Mouse (Mus musculus) limb, embryonic 10.5 days (tissue): ENCODE measurements around the gene Cdc42se1. TPM values are rescaled to one million over a fixed set of nuclear protein-coding genes. Genes with fewer than 3 reads are reported as not detected.

Experiments used
- DNase-seq: peaks from one replicate; pipeline ENCODE4 v3.0.0-alpha.2; 2017; ENCODE audit warnings: low spot score
- H3K27ac ChIP-seq: fragments of 300-500 bp; sonication (generic); 2 replicates; pipeline ENCODE4 v1.5.1; 2016; ENCODE audit warnings: mild to moderate bottlenecking
- H3K27me3 ChIP-seq: fragments of 300-500 bp; sonication (generic); 2 replicates; pipeline ENCODE4 v1.6.1; 2016; ENCODE audit warnings: low read depth, mild to moderate bottlenecking; ENCODE audit not compliant: poor library complexity, severe bottlenecking
- H3K36me3 ChIP-seq: fragments of 300-500 bp; sonication (generic); 2 replicates; pipeline ENCODE4 v1.6.1; 2016; ENCODE audit warnings: mild to moderate bottlenecking, moderate library complexity
- H3K4me1 ChIP-seq: fragments of 300-500 bp; sonication (generic); 2 replicates; pipeline ENCODE4 v1.6.1; 2016
- H3K4me3 ChIP-seq: fragments of 300-500 bp; sonication (generic); 2 replicates; pipeline ENCODE4 v1.5.1; 2016; ENCODE audit warnings: mild to moderate bottlenecking, moderate library complexity
- H3K9me3 ChIP-seq: fragments of 300-500 bp; sonication (generic); replicated peaks from 2 replicates; pipeline ENCODE4 v1.6.1; 2016; ENCODE audit warnings: mild to moderate bottlenecking
- WGBS: fragments of 180-500 bp; shearing (Covaris S2); methylation state at CpG from one replicate; pipeline ENCODE4 v1.1.7; 2016; 5-methylcytosine and 5-hydroxymethylcytosine counted together
- polyA plus RNA-seq: library from polyadenylated mRNA; unstranded; fragments of >200 nt; fragmentation: Nextera tagmentation; extraction: Ambion mirVana; gene quantifications from 2 replicates; pipeline ENCODE4 v1.2.1, GENCODE M21; 2016

The Cdc42se1 gene
- polyA plus RNA-seq, 1 experiment from 2014 or later, result 82.6 TPM

DNA sequence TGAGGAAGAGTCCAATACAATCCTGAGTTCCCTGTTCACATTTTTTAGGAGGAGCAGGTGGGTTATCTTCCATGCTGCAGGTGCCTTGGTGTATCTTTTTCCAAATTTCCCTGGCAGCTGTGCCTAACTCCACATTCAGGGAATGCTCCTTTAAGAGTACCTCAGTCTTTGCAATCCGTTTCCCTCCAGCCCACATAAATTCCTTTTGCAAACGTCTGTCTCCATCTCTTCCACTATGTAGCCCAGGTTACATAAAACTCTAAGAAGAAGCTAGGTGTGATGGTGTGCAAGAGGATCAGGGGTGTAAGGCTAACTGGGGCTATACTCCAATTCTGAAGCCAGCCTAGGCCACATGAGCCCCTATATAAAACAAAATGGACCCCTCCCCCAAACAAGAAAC lies 14.6 kb downstream of the Cdc42se1 start:
- Histone ChIP-seq H3K4me1 (peaks cover 17% of the 10 kb centered on the region), H3K36me3 (peaks cover 20% of the 10 kb centered on the region), H3K27me3 (no peaks in the 10 kb centered on the region), H3K9me3 (no peaks in the 10 kb centered on the region), H3K4me3 (no peak overlapping the region), H3K27ac (no peak overlapping the region)
- 85% methylated on average over 2 of the region's 2 CpGs for WGBS
- DNase-seq, result no peak

GRCm38 (mm10) chr3:95246465-95247231 lies 18.1 kb downstream of the Cdc42se1 start:
- no peaks in the 10 kb centered on the region for H3K9me3 ChIP-seq
- no peak overlapping the region for H3K27ac ChIP-seq
- peaks cover 11% of the 10 kb centered on the region for H3K36me3 ChIP-seq
- DNase-seq, result no peak
- H3K4me3 ChIP-seq, result no peak overlapping the region
- H3K27me3 ChIP-seq, result no peaks in the 10 kb centered on the region
- 0 out of 2 replicates have a peak, but pooled peaks cover 6% of the 10 kb centered on the region for H3K4me1 ChIP-seq
- 85% methylated on average over 5 of the region's 5 CpGs for WGBS

GRCm38 (mm10) chr3:95247660-95248336 lies 19.3 kb downstream of the Cdc42se1 start:
- DNase-seq, result no peak
- 59% methylated on average over 1 of the region's 1 CpGs for WGBS

GRCm38 (mm10) chr3:95250361-95250760 lies 21.8 kb downstream of the Cdc42se1 start:
- Histone ChIP-seq H3K27ac (no peak overlapping the region), H3K36me3 (peaks cover 38% of the 10 kb centered on the region), H3K4me3 (no peak overlapping the region), H3K9me3 (no peaks in the 10 kb centered on the region), H3K4me1 (0 out of 2 replicates have a peak, but pooled peaks cover 5% of the 10 kb centered on the region), H3K27me3 (no peaks in the 10 kb centered on the region)
- DNase-seq, result no peak
- WGBS, result 81% methylated on average over 5 of the region's 5 CpGs

More at GRCm38 (mm10) chr3:95247660-95248336, 19.3 kb downstream of the Cdc42se1 start:
- Histone ChIP-seq H3K9me3 (no peaks in the 10 kb centered on the region), H3K4me3 (no peak overlapping the region), H3K36me3 (peaks cover 17% of the 10 kb centered on the region), H3K27ac (no peak overlapping the region), H3K27me3 (no peaks in the 10 kb centered on the region), H3K4me1 (0 out of 2 replicates have a peak, but pooled peaks cover 5% of the 10 kb centered on the region)

DNA sequence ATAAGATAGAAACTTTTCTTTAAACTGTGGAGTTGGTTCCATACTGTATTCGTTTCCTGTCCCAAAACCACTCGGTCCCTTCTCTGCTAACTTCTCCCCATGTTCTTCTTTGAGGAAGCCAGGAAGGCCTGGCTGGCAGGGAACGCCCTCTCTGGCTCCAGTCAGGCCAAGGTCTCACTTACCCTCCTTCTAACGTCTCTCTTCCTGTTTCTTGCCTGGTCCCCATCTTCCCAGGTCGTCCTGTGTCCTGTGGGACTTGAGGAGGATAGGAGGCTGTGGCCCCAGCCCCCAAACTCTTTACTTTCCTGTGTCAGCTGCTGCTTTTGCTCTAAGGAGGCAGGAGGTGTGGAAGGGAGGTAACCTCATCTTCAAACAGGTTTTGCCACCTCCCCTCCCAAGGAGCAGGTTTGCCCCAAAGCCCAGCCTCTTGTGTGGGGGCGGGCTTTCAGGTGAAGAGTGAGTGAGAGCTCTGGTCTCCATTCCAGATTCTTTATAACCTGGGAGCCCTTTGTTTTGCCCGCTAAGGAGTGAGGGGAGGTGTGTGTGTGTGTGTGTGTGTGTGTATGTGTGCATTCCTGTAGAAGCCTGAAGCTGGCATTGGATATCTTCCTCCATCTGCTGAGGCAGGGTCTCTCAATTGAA lies 22.4 kb downstream of the Cdc42se1 start, which contains the start of gene Bnipl:
Bnipl (minus strand) TSS at position 411 of the 642 bp plus-strand sequence.
- Histone ChIP-seq H3K36me3 (peaks cover 40% of the 10 kb centered on the region), H3K27ac (no peak within 1 kb of the TSS), H3K27me3 (no peaks in the 10 kb centered on the region), H3K4me3 (no peak within 1 kb of the TSS), H3K9me3 (no peaks in the 10 kb centered on the region), H3K4me1 (0 out of 2 replicates have a peak, but pooled peaks cover 5% of the 10 kb centered on the region)
- WGBS, result 46% methylated on average over 7 of the region's 7 CpGs
- no peak for DNase-seq

DNA sequence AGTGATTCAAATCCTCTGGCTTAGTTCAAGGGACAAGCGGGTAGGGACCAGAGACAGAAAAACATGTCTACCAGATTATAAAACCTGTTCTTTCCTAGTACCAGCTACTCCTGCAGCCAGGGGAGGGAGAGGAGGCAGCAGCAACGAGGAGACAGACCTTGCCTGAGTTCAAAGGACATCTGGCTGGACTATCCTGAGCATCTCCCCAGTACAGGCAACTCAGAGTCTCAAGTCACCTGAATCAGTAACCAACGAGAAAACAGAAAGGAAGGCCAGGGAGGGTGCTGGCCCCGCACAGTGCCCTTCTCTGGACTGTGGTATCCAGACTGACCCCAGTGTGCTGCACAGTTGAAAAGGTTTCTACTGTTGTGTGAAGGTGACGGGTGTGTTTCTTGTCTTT lies 28.4 kb downstream of the Cdc42se1 start:
- WGBS, result 84% methylated on average over 5 of the region's 5 CpGs
- H3K4me3 ChIP-seq, result no peak overlapping the region
- H3K9me3 ChIP-seq, result no peaks in the 10 kb centered on the region
- no peaks in the 10 kb centered on the region for H3K27me3 ChIP-seq
- no peak for DNase-seq
- no peaks in the 10 kb centered on the region for H3K4me1 ChIP-seq
- peaks cover 94% of the 10 kb centered on the region for H3K36me3 ChIP-seq
- no peak overlapping the region for H3K27ac ChIP-seq

- H3K36me3 ChIP-seq, result peaks cover 90% of the 10 kb centered on the region
- DNase-seq, result no peak
- H3K9me3 ChIP-seq, result no peaks in the 10 kb centered on the region
- WGBS, result 96% methylated on average over 4 of the region's 4 CpGs
- no peak overlapping the region for H3K4me3 ChIP-seq
- no peak overlapping the region for H3K27ac ChIP-seq
- H3K27me3 ChIP-seq, result no peaks in the 10 kb centered on the region
- H3K4me1 ChIP-seq, result peaks cover 8% of the 10 kb centered on the region
Observed at GRCm38 (mm10) chr3:95261975-95262374, 33.4 kb downstream of the Cdc42se1 start.

DNA sequence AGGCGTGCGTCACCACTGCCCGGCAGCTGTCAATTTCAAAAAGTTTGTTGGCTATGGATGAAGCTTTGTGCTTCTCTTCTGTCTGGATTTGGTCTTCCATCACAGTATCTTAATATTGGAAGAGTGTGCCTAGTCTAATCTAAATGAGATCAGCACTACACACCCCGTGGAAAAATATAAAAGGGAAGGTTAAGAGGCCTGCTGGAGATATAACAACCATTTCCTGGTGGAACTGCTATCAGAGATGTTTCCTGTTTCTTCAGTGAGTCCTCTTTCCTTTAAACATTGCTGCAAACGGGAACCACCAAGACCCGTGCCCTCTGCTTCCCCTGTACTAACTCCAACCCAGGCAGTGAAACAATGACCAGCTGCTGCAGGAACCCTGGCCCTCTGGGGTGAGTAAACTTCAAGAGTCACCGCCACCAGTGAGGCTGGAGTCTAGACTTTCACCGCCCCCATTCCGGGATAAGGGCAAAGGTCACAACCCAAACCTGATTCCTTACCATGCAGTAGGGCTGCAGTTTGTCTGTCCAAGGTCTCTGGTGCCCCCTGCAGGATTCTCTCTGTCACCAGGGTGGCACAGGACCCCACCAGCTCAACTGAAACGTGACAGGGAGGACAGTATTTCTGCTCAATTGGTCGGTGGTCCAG lies 34.7 kb downstream of the Cdc42se1 start:
- Histone ChIP-seq H3K27ac (peak overlapping the region; percentile 47; the same call in 1 of the 2 replicates), H3K4me1 (peaks cover 8% of the 10 kb centered on the region), H3K27me3 (no peaks in the 10 kb centered on the region), H3K4me3 (no peak overlapping the region), H3K36me3 (peaks cover 90% of the 10 kb centered on the region), H3K9me3 (no peaks in the 10 kb centered on the region)
- 46% methylated on average over 11 of the region's 11 CpGs for WGBS
- peak; percentile 78 for DNase-seq

GRCm38 (mm10) chr3:95264724-95265123 lies 36.2 kb downstream of the Cdc42se1 start:
- Histone ChIP-seq H3K27ac (no peak overlapping the region), H3K4me1 (peaks cover 8% of the 10 kb centered on the region), H3K9me3 (no peaks in the 10 kb centered on the region), H3K27me3 (no peaks in the 10 kb centered on the region), H3K4me3 (no peak overlapping the region), H3K36me3 (peaks cover 89% of the 10 kb centered on the region)
- WGBS, result 95% methylated on average over 1 of the region's 1 CpGs
- no peak for DNase-seq

GRCm38 (mm10) chr3:95266052-95266451 lies 37.5 kb downstream of the Cdc42se1 start:
- 94% methylated on average over 3 of the region's 3 CpGs for WGBS

DNA sequence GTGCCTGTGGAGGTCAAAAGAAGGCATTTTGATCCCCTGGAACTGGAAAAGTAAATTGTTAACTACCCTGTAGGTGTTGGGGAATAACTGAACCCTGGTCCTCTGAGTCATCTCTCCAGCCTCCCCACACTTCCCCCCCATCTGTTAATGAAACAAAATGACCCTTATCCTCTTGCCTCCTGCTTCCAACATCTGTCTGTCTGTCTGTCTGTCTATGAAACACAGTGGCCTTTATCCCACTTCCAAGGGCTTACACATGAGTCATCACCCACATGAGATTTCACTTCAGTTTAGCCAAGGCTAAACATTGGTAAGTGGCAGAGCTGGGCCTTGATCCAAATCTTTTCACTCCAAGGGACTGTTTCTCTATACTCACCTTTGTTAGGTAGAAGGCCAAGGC lies 39.3 kb downstream of the Cdc42se1 start:
- peaks cover 8% of the 10 kb centered on the region for H3K4me1 ChIP-seq
- H3K4me3 ChIP-seq, result no peak overlapping the region
- no peaks in the 10 kb centered on the region for H3K9me3 ChIP-seq
- no peak overlapping the region for H3K27ac ChIP-seq
- DNase-seq, result no peak
- H3K36me3 ChIP-seq, result peaks cover 69% of the 10 kb centered on the region
- H3K27me3 ChIP-seq, result no peaks in the 10 kb centered on the region

More at GRCm38 (mm10) chr3:95266052-95266451, 37.5 kb downstream of the Cdc42se1 start:
- H3K36me3 ChIP-seq, result peaks cover 81% of the 10 kb centered on the region
- no peak for DNase-seq
- no peaks in the 10 kb centered on the region for H3K9me3 ChIP-seq
- H3K27ac ChIP-seq, result no peak overlapping the region
- no peak overlapping the region for H3K4me3 ChIP-seq
- peaks cover 8% of the 10 kb centered on the region for H3K4me1 ChIP-seq
- no peaks in the 10 kb centered on the region for H3K27me3 ChIP-seq

GRCm38 (mm10) chr3:95269789-95270188 lies 41.3 kb downstream of the Cdc42se1 start:
- 87% methylated on average over 5 of the region's 5 CpGs for WGBS
- H3K27ac ChIP-seq, result no peak overlapping the region
- peaks cover 60% of the 10 kb centered on the region for H3K36me3 ChIP-seq
- no peak for DNase-seq
- H3K4me1 ChIP-seq, result no peaks in the 10 kb centered on the region; the same call in 1 of the 2 replicates
- H3K4me3 ChIP-seq, result no peak overlapping the region
- no peaks in the 10 kb centered on the region for H3K27me3 ChIP-seq
- no peaks in the 10 kb centered on the region for H3K9me3 ChIP-seq
